Mouse (Mus musculus) ES-E14 (cell line): ENCODE data around the gene Lmtk2.

ENCODE experiments used
- CHD2 ChIP-seq: IDR thresholded peaks from 2 replicates; pipeline ENCODE4 v1.6.1; 2014; ENCODE audit warnings: mild to moderate bottlenecking, low read depth, low read length, inconsistent platforms
- MAFK ChIP-seq: IDR thresholded peaks from 2 replicates; pipeline ENCODE4 v1.6.1; 2014; ENCODE audit warnings: mild to moderate bottlenecking, low read depth, low read length, inconsistent platforms; ENCODE audit not compliant: insufficient read depth

DNA sequence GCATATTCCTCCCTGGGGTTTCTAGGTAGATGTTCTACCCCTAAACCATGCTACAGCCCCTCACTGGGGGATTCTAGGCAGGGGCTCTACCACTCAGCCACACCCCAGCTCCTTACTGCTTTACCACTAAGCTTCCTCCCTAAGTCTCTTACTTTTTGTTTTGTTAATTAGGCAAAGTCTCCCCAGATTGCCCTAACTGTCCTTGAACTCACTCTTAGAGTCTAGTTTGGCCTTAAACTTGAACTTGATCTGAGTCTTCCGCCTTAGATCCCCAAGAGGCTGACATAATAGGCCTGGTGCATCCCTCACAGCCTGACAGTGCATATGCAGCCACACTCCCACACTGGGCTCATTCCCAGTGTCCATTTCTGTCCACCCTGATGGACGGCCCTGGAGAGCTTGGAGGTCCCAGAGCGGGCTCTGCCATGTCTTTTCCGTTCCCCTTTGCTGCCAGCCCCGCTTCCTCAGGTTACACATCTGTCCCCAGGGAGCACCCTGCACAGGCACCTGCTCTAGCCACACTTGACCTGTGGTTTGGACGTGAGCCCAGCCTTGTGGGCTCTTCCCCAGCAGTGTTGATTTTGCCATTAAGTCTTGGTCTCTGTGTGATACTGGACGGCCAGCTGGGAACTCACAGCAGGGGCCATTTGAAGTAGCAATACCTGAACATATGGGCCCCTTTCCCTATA lies 83.6 kb downstream of the Lmtk2 start:
- TF ChIP-seq MAFK = no peak
- no peak for TF ChIP-seq CHD2
